Mouse (Mus musculus) bone marrow macrophage, adult 2 months (primary cell): ENCODE data around the gene Haus2. TPM values are rescaled to one million over a fixed set of nuclear protein-coding genes. Genes with fewer than 3 reads are reported as not detected.
A peak's percentile ranks its signal among the peaks of the same experiment; 100 is the strongest.

ENCODE experiments used
- H3K27ac ChIP-seq: 2 replicates; pipeline ENCODE4 v1.5.1; 2012; ENCODE audit warnings: low read depth, low read length; ENCODE audit not compliant: insufficient read depth
- H3K4me1 ChIP-seq: 2 replicates; pipeline ENCODE4 v1.6.1; 2012; ENCODE audit warnings: low read length; ENCODE audit not compliant: control insufficient read depth, insufficient read depth
- H3K4me3 ChIP-seq: 2 replicates; pipeline ENCODE4 v1.5.1; 2012; ENCODE audit warnings: mild to moderate bottlenecking, low read length, moderate library complexity; ENCODE audit not compliant: insufficient read depth
- CTCF ChIP-seq: IDR thresholded peaks from 2 replicates; pipeline ENCODE4 v1.5.1; 2012; ENCODE audit warnings: low read depth, mild to moderate bottlenecking, low read length, moderate library complexity
- POLR2A ChIP-seq: IDR thresholded peaks from 2 replicates; pipeline ENCODE4 v1.6.1; 2012; ENCODE audit warnings: mild to moderate bottlenecking, low read depth, low read length, borderline replicate concordance
- polyA plus RNA-seq: library from polyadenylated mRNA; stranded (reverse); fragments of >200 nt; gene quantifications from 2 replicates; pipeline ENCODE4 v1.2.4, GENCODE M21; 2012; ENCODE audit not compliant: missing spikeins, insufficient read depth, insufficient read length

Haus2 gene
- polyA plus RNA-seq, 1 experiment = 10.3 TPM

GRCm38 (mm10) chr2:120646777-120647176, 37.6 kb downstream of the Haus2 start:
- TF ChIP-seq CTCF (no peak), POLR2A (no peak)
- peaks cover 20% of the 10 kb centered on the region for H3K4me1 ChIP-seq
- no peak overlapping the region for H3K4me3 ChIP-seq
- H3K27ac ChIP-seq = peak overlapping the region; percentile 16; the same call in 1 of the 2 replicates

GRCm38 (mm10) chr2:120652256-120652924, 43.2 kb downstream of the Haus2 start:
- peak overlapping the region; percentile 12 for H3K4me3 ChIP-seq
- TF ChIP-seq POLR2A = no peak
- TF ChIP-seq CTCF = no peak
- peaks cover 37% of the 10 kb centered on the region for H3K4me1 ChIP-seq
- H3K27ac ChIP-seq = peak overlapping the region; percentile 82

GRCm38 (mm10) chr2:120652925-120653284, 43.7 kb downstream of the Haus2 start:
- Histone ChIP-seq H3K27ac (peak overlapping the region; percentile 82), H3K4me3 (peak overlapping the region; percentile 12), H3K4me1 (peaks cover 37% of the 10 kb centered on the region)
- TF ChIP-seq POLR2A (no peak), CTCF (no peak)

DNA sequence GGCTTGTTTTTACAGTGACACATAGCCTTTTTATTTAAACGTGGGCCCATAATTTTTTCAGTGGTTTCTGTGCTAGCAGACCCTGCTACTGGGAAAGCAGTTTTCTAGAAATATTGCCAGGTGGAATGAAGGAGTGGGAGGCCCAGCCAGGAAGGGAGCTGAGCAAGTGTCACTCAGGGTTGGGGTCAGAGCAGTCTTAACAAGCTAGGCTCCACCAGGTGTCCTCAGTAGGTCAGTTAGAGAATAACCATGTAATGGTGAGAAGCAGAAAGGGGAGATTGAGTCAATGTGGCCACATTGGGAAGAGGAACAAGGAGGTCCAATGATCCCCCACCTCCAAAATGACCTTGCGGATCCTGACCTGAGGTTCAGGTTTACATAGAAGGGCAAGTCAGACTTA, 45.5 kb downstream of the Haus2 start:
- TF ChIP-seq CTCF (no peak), POLR2A (no peak)
- Histone ChIP-seq H3K27ac (no peak overlapping the region), H3K4me3 (no peak overlapping the region), H3K4me1 (peaks cover 44% of the 10 kb centered on the region)

DNA sequence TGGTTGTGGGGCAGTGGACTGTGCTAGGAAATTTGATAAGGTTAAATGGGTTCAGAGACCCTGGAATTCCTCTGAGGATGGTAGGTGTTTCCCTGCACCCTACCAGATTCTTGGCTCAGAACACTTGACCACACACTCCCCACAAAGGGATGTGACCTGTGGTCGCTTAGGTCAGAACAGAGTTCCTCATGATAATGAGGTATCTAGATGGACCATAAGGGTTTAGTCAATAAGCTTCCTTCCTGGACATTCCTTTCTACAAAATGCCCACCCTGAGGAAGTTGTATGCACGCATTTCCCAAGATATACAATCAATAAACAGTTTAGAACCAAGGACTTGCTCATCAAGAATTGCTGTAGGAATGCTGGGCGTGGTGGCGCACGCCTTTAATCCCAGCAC, 46.7 kb downstream of the Haus2 start:
- TF ChIP-seq CTCF (no peak), POLR2A (no peak)
- peaks cover 47% of the 10 kb centered on the region for H3K4me1 ChIP-seq
- H3K27ac ChIP-seq = no peak overlapping the region
- H3K4me3 ChIP-seq = no peak overlapping the region

GRCm38 (mm10) chr2:120656711-120657110, 47.5 kb downstream of the Haus2 start:
- TF ChIP-seq CTCF = no peak
- TF ChIP-seq POLR2A = no peak
- H3K4me1 ChIP-seq = peaks cover 46% of the 10 kb centered on the region
- H3K27ac ChIP-seq = no peak overlapping the region
- no peak overlapping the region for H3K4me3 ChIP-seq

DNA sequence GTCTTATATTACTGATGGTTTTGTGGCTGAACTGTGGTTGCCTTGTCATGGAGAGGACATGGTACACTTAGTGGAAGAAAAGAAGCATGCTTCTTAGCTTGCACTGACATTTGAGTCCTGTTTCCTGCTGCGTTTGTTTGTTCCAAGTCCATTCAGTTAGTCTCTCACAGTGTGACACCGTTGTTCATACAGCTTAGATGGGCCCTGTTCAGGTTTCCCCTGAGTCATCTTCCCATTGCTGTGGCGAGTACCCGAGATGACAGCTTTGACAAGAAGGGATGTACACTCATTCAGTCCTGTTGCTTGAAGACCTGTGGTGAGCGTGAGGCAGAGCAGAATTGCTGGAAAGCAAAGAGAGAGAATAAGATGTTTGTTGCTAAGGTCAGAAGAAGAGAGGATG, 49.3 kb downstream of the Haus2 start:
- Histone ChIP-seq H3K27ac (no peak overlapping the region), H3K4me1 (peaks cover 43% of the 10 kb centered on the region), H3K4me3 (no peak overlapping the region)
- TF ChIP-seq CTCF (no peak), POLR2A (no peak)

GRCm38 (mm10) chr2:120659318-120659717, 50.1 kb downstream of the Haus2 start:
- Histone ChIP-seq H3K27ac (no peak overlapping the region), H3K4me1 (peaks cover 45% of the 10 kb centered on the region), H3K4me3 (no peak overlapping the region)
- no peak for TF ChIP-seq CTCF
- no peak for TF ChIP-seq POLR2A

DNA sequence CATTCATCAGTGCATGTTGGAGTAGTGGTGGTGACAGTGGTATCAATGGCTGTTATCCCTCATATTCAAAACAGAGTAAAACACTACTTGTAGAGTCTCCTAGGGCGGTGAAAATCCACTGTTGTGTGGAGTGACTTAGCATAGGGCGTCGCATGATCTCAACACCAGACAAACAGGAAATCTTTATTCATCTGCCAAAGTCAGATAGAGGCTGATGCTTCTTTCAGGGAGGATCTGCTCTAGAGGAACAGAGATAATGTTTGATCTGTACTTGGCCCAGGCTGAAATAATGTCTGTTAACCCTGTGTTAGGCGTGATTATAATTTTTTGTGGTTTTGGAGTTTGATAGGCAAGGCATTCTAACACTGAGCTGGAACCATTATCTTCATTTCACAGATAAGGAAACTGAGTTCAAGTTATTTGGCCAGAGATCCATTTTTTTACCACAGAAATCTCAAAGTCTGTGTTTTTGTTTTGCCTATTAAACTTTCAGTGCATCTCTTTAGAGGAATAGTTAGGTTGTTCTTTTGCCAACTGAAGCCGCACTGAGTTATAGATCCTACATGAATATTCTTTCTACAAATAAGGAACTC, 51.4 kb downstream of the Haus2 start:
- no peak overlapping the region for H3K4me3 ChIP-seq
- H3K4me1 ChIP-seq = peaks cover 45% of the 10 kb centered on the region
- H3K27ac ChIP-seq = peak overlapping the region; percentile 30
- no peak for TF ChIP-seq CTCF
- no peak for TF ChIP-seq POLR2A

GRCm38 (mm10) chr2:120662766-120663165, 53.6 kb downstream of the Haus2 start:
- TF ChIP-seq POLR2A (no peak), CTCF (no peak)
- Histone ChIP-seq H3K27ac (no peak overlapping the region), H3K4me3 (no peak overlapping the region), H3K4me1 (peaks cover 46% of the 10 kb centered on the region)
